Mouse (Mus musculus) olfactory bulb, adult 2 months (tissue): Measurements from ENCODE around the gene Lrmp. TPM values are rescaled to one million over a fixed set of nuclear protein-coding genes. Genes with fewer than 3 reads are reported as not detected.

Experiments used
- H3K27ac ChIP-seq: fragments of 200-500 bp; 2 replicates; pipeline ENCODE4 v1.5.1; 2012; ENCODE audit warnings: low read depth, low read length; ENCODE audit not compliant: insufficient read depth
- H3K4me1 ChIP-seq: fragments of 200-500 bp; 2 replicates; pipeline ENCODE4 v1.6.1; 2012; ENCODE audit warnings: low read length; ENCODE audit not compliant: control insufficient read depth, insufficient read depth
- H3K4me3 ChIP-seq: fragments of 200-500 bp; 2 replicates; pipeline ENCODE4 v1.5.1; 2012; ENCODE audit warnings: mild to moderate bottlenecking, low read depth, low read length, moderate library complexity; ENCODE audit not compliant: insufficient read depth
- CTCF ChIP-seq: fragments of 200-500 bp; IDR thresholded peaks from 2 replicates; pipeline ENCODE4 v1.5.1; 2012; ENCODE audit warnings: low read depth, mild to moderate bottlenecking, low read length, moderate library complexity; ENCODE audit not compliant: insufficient read depth
- POLR2A ChIP-seq: fragments of 200-500 bp; IDR thresholded peaks from 2 replicates; pipeline ENCODE4 v1.6.1; 2012; ENCODE audit warnings: mild to moderate bottlenecking, low read depth, low read length, moderate library complexity; ENCODE audit not compliant: insufficient read depth
- WGBS: fragments of 180-500 bp; shearing (Covaris S2); methylation state at CpG from one replicate; pipeline ENCODE4 v1.1.7; 2018; 5-methylcytosine and 5-hydroxymethylcytosine counted together
- polyA plus RNA-seq: library from polyadenylated mRNA; stranded (reverse); fragments of >200 nt; gene quantifications from 2 replicates; pipeline ENCODE4 v1.2.4, GENCODE M21; 2012; ENCODE audit warnings: low replicate concordance; ENCODE audit not compliant: missing spikeins, insufficient read depth, insufficient read length

Gene Lrmp
- polyA plus RNA-seq, 1 experiment, result 343 TPM

DNA sequence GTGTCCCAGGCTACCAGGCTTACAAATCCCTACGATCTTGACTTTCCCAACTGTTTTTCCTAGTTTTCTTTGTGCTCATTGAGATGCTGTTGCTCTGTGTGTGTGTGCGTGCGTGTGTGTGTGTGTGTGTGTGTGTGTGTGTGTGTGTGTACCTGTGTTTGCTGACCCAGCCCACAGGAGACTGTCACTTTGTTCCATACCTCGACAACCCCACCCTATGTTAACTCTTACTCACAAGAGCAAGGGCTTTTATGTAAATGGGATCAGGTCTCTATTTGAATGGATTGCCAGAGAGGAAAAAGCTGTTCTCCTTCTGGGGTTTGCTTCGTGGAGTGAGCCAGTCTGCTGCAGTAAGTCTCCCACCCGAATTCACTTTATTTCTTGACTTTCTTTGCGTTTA lies 29.7 kb downstream of the Lrmp start:
- no peak overlapping the region for H3K4me3 ChIP-seq
- H3K27ac ChIP-seq, result no peak overlapping the region
- 73% methylated on average over 7 of the region's 7 CpGs for WGBS
- TF ChIP-seq POLR2A (no peak), CTCF (no peak)
- peaks cover 3% of the 10 kb centered on the region for H3K4me1 ChIP-seq

- Histone ChIP-seq H3K4me1 (peaks cover 3% of the 10 kb centered on the region), H3K27ac (no peak overlapping the region), H3K4me3 (no peak overlapping the region)
- TF ChIP-seq CTCF (no peak), POLR2A (no peak)
- 87% methylated on average over 16 of the region's 16 CpGs for WGBS
Observed at GRCm38 (mm10) chr6:145147716-145148115, 32.3 kb downstream of the Lrmp start.

DNA sequence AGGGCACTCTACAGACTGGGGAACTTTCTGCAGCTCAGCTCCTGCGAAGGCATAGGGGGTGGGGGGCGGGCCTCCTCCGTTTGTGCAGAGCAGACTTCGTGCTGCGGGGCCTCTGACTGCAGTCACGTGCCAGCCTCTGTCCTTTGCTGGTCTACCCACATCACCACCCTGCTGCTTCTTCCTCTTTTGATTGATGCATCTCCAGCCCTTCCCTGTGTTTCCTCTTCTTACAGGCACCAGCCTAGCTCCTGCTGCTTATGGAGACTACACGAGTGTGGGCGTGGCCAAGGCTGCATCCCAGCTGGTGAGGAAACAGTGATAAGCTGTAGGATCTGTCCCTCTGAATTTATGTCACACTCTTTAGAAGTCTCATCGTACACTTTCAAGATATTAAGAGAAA lies 33.6 kb downstream of the Lrmp start:
- WGBS, result 34% methylated on average over 9 of the region's 9 CpGs
- Histone ChIP-seq H3K27ac (no peak overlapping the region), H3K4me1 (peaks cover 3% of the 10 kb centered on the region), H3K4me3 (no peak overlapping the region)
- TF ChIP-seq POLR2A (no peak), CTCF (no peak)

- no peaks in the 10 kb centered on the region for H3K4me1 ChIP-seq
- no peak overlapping the region for H3K4me3 ChIP-seq
- 75% methylated on average over 4 of the region's 4 CpGs for WGBS
- no peak overlapping the region for H3K27ac ChIP-seq
- no peak for TF ChIP-seq CTCF
- no peak for TF ChIP-seq POLR2A
Observed at GRCm38 (mm10) chr6:145158619-145159018, 43.2 kb downstream of the Lrmp start.

GRCm38 (mm10) chr6:145160581-145160980 lies 45.1 kb downstream of the Lrmp start:
- H3K4me1 ChIP-seq, result no peaks in the 10 kb centered on the region
- no peak for TF ChIP-seq CTCF
- no peak for TF ChIP-seq POLR2A
- H3K27ac ChIP-seq, result no peak overlapping the region
- WGBS, result 65% methylated on average over 5 of the region's 5 CpGs
- no peak overlapping the region for H3K4me3 ChIP-seq

DNA sequence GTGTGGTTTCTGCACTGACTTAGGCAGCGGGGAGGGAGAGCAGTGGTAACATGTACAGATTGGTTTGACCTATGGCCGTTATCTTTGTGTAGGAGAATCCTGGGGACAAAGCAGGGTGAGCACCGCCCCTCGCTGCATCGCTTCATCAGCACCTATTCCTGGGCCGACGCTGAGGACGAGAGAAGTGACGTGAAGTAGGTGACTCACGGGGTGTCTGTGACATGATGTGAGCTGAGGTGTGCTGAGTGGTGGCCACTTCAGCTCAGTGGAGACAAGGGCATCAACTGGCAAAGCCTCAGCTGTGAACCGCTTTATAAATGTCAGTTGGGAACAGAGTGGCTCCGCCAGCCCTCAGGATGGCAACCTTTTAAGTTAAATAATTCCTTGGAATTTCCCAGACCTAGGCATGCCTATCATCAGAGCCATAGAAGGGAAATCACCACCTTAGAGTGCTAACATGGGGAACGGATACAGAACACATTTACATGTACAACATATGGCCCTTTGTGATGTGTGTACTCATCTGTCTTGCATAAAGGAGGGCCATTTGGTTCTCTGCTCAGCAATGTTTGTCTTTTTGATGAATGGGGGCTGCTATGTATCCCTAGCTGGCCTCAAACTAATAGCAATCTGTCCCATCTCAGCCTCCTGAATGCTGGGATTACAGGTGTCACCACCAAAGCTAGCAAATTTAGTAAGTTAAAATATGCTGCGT lies 56.6 kb downstream of the Lrmp start:
- Histone ChIP-seq H3K4me1 (peaks cover 11% of the 10 kb centered on the region), H3K27ac (no peak overlapping the region), H3K4me3 (no peak overlapping the region)
- WGBS, result 93% methylated on average over 14 of the region's 14 CpGs
- TF ChIP-seq CTCF, result no peak
- TF ChIP-seq POLR2A, result no peak

DNA sequence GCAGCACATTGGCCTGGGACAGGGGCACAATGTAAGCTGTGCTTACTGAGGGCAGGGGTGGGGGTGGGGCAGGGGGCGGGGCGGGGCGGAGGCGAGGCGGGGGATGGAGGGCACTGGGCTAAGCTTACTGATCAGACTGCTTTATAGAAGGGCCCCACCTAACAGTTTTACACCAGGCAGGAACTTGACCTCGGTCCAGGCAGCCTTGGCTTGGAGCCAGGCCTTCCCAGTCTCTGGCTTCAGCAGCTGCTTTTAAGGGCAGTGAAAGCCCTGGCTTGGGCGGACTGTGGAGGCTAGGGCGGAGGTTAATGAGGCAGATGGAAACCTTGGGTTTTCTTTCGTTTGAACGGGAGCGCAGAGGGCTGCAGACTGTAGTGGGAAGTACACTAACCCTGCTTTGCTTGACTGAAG lies 58.3 kb downstream of the Lrmp start:
- Histone ChIP-seq H3K27ac (no peak overlapping the region), H3K4me3 (no peak overlapping the region), H3K4me1 (peaks cover 11% of the 10 kb centered on the region)
- no peak for TF ChIP-seq CTCF
- no peak for TF ChIP-seq POLR2A
- 10% methylated on average over 11 of the region's 11 CpGs for WGBS

DNA sequence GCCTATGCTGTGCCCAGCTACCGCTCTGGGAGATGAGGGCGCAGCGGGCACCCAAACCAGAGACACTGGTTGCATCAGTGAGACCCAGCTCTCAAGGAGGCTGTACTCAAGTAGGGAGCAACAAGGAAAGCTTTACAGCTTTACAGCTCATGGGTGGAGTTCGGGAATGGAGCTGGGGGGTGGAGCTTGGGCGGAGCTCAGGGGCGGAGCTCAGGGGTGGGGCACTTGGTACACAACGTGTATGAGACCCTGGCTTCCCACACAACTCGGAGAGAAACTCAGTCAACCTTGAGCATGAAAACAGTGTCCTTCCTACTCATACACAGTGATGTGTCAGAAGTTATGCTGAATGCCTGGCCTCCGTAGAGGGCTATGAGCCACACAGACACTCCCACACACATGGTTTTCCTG lies 60.1 kb downstream of the Lrmp start:
- H3K4me3 ChIP-seq, result no peak overlapping the region
- 42% methylated on average over 9 of the region's 9 CpGs for WGBS
- no peak overlapping the region for H3K27ac ChIP-seq
- peaks cover 11% of the 10 kb centered on the region for H3K4me1 ChIP-seq
- TF ChIP-seq POLR2A (no peak), CTCF (no peak)

GRCm38 (mm10) chr6:145176474-145176873 lies 61.0 kb downstream of the Lrmp start:
- TF ChIP-seq CTCF, result no peak
- no peak for TF ChIP-seq POLR2A
- 75% methylated on average over 10 of the region's 10 CpGs for WGBS
- no peak overlapping the region for H3K4me3 ChIP-seq
- H3K4me1 ChIP-seq, result peaks cover 8% of the 10 kb centered on the region
- H3K27ac ChIP-seq, result no peak overlapping the region

DNA sequence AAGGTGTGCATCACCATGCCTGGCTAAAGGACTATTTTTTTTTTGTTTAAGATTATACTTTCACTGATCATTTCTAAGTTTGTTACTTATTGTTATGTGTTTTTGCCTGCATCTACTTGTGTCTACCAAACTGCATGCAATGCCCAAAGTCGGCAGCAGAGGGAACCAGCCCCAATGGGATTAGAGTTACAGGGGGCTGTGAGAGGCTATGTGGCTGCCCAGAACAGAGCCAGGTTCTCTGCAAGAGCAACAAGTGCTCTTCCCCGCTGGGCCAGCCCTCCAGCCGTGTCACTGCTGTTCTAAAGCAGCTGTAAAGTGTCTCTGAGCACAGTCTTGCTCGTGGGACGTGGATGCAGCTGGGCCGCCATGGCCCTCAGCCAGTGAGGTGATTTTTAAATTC lies 64.2 kb downstream of the Lrmp start:
- TF ChIP-seq CTCF (no peak), POLR2A (no peak)
- Histone ChIP-seq H3K4me3 (no peak overlapping the region), H3K4me1 (no peaks in the 10 kb centered on the region), H3K27ac (no peak overlapping the region)
- WGBS, result 54% methylated on average over 6 of the region's 6 CpGs
